Mouse (Mus musculus) thymus, postnatal 4 days (tissue): Measurements from ENCODE around the gene Tmprss11c.
"Not testable (repeated sequence)": the region's sequence is repeated elsewhere in the genome, so short reads cannot be mapped to it uniquely, and the experiment has no call there.

Experiments
- DNase-seq: peaks from one replicate; pipeline ENCODE4 v3.0.0; 2021

Tmprss11c gene

GRCm38 (mm10) chr5:86289208-86289607 lies at the start of gene Tmprss11c:
Gene Tmprss11c (minus strand): TSS chr5:86289308.
- no peak for DNase-seq

- DNase-seq: not testable (repeated sequence)
Measured at GRCm38 (mm10) chr5:86318018-86318956, 29.2 kb upstream of the Tmprss11c start.

- no peak for DNase-seq
Measured at GRCm38 (mm10) chr5:86306116-86306515, 17.0 kb upstream of the Tmprss11c start.

GRCm38 (mm10) chr5:86303877-86304276 lies 14.8 kb upstream of the Tmprss11c start:
- DNase-seq: no peak

- no peak for DNase-seq
Measured at GRCm38 (mm10) chr5:86246559-86246958, 42.5 kb downstream of the Tmprss11c start.

- DNase-seq: no peak
Measured at GRCm38 (mm10) chr5:86244880-86245279, 44.2 kb downstream of the Tmprss11c start.

GRCm38 (mm10) chr5:86244275-86244674 lies 44.8 kb downstream of the Tmprss11c start:
- no peak for DNase-seq

- DNase-seq: no peak
Measured at GRCm38 (mm10) chr5:86227156-86227853, 61.8 kb downstream of the Tmprss11c start.

- no peak for DNase-seq
Measured at GRCm38 (mm10) chr5:86197801-86198200, 91.3 kb downstream of the Tmprss11c start, which contains the start of gene Gnrhr. Gene Gnrhr (minus strand): TSS chr5:86197901.

- DNase-seq: no peak
Measured at GRCm38 (mm10) chr5:86191356-86191755, 97.8 kb downstream of the Tmprss11c start.

- peak; percentile 52 for DNase-seq
Measured at GRCm38 (mm10) chr5:86190770-86191169, 98.3 kb downstream of the Tmprss11c start.

- peak; percentile 13 for DNase-seq
Measured at GRCm38 (mm10) chr5:86190290-86190689, 98.8 kb downstream of the Tmprss11c start.

GRCm38 (mm10) chr5:86187441-86187840 lies 101.7 kb downstream of the Tmprss11c start:
- no peak for DNase-seq
